Mouse (Mus musculus): ENCODE measurements around the gene Fzd2.
"Not testable (repeated sequence)": the region's sequence is repeated elsewhere in the genome, so short reads cannot be mapped to it uniquely, and the experiment has no call there.

The Fzd2 gene

DNA sequence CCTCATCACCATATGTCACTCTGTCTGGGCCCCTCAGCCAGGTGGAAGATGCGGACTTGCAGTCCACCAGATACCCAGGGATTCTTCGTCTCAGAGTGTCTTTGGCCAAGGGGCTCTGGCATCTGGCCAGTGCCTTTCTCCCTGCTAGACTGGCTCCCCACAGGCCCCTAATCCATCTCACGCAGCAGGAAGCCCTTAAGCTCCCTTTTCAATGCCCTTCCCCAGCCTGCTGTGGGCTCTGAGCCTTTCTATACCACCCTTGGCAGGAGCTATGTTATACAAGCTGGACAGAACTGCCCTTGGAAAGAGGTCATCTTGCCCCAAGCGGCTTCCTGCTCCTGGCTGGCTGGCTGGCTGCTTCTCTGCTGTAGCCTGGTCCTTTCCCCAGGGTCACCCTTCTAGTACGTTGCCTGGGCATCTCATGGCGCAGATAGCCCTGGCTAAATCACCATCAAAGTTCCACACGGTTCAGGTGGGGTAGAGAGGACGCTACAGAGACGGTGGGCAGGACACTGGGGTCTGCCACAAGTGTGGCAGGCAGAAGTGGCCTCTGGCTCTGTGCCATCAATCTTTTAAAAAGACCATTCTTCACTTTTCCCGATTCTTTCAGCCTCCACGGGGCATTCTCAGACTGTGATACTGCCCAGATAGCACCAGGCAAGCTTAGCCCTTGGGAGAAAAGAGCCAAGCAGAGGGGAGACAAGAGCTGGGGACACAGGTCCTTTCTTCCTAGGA, 22.7 kb upstream of the Fzd2 start:
- DNase-seq (ENCODE audit: low spot score in 2 of 2): no peak

DNA sequence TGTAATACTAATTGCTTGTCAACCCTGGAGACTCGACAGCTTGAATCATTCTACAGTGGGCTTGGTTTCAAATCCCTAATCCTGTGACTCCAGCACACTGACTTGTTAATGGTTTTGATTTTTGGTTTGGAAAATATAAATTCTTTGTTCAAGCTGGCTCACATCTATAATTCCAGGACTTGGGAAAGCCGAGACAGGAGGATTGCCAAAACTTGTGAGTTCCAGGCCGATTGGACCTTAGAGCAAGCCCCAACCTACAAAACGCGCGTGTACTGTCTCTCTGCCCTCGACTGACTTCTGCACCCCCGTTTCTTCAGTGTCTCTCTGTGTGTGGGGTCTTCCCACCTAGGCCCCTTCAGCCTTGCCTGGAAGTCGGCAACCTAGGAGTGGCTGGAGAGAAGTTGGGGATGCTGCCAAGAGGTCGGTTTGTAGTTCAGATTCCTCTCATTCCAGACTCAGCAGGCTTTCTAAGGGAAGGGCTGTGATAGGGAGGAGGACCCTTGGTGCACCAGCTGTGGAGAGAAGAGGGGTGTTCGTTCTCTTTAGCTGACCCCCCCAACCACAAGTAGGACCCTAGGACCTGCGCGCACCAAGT, 22.1 kb upstream of the Fzd2 start:
- DNase-seq (ENCODE audit: low spot score in 2 of 2): no peak

DNA sequence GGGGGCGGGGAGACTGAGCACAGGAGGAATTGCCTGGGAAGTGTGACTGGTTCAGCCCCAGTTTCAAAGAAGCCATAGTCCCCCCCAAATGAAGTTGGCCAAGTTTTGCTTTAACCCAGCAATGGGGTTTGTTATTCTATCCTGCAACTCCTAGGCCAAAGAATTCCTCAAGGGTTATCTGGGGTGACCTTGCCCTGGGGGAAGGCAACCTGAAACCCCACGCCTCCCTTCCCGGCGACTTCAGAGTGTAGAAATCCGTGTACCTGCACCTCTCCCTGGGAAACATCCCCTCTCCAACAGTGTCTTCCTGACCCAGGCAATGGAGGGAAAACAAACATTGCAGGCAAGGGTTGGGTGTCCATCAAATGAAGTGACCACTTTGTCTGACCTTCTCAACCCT, 21.5 kb upstream of the Fzd2 start:
- DNase-seq (ENCODE audit: low spot score in 2 of 2): no peak

- DNase-seq (ENCODE audit: low spot score in 2 of 2): no peak
Observed at GRCm38 (mm10) chr11:102586445-102587130, 17.6 kb upstream of the Fzd2 start.

- no peak for DNase-seq (ENCODE audit: low spot score in 2 of 2)
Observed at GRCm38 (mm10) chr11:102587554-102587953, 16.6 kb upstream of the Fzd2 start.

DNA sequence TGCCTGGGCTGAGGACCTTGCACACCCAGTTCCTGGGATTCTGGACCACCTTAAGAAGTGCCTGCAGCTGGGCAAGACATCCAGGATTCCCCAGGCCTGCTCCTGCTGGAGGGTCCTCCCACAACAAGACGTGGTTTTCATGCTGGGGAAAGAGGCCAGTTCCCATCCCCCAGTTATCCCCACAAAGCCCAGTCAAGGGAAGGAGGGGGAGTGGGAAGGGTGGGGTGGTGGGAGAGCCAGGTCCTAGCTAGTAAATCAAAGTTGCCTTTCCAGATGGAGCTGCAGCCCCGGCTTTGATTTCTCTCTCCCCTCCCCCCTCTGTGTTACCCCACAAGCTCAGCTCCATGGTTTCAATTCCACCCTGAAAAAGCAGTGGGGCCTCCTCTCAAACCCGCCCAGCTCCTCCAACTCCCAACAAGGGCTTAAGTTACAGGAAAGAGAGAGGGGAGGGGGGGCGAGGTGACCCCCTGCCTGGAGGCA, 8.8 kb upstream of the Fzd2 start:
- no peak for DNase-seq (ENCODE audit: low spot score in 2 of 2)

DNA sequence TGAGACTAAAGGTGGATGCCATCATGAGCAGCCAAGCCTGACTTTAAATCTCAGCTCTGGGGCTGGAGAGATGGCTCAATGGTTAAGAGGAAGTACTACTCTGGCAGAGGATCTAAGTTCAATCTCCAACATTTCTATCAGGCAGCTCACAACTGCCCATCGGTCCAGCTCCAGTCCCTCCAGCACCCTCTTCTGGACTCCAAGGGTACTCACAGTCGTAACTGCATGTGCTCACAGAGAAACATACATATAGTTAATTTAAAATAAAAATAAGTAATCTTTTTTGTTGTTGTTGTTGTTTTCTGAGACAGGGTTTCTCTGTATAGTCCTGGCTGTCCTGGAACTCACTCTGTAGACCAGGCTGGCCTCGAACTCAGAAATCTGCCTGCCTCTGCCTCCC, 4.3 kb upstream of the Fzd2 start:
- no peak for DNase-seq (ENCODE audit: low spot score in 2 of 2)

GRCm38 (mm10) chr11:102602816-102603495, 1.2 kb upstream of the Fzd2 start:
- DNase-seq (ENCODE audit: low spot score in 2 of 2): no peak

DNA sequence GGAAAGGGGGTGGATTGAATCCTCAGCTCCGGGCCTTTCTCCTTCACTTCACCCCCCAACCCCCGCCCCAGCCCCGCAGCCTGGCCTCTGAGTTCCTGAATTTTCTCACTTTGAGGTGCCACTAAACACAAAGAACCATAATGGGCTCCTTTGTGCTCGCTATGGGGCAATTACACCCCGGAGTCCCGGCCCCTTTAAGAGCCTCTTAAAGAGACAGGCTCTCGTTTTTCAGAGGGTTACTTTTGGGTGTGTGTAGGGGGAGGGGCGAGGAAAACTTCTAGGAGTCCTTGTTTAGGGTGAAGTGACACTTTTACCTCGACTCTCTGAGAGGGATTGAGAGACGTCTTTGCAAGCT, 723 bp upstream of the Fzd2 start:
- no peak for DNase-seq (ENCODE audit: low spot score in 2 of 2)

- DNase-seq (ENCODE audit: low spot score in 2 of 2): no peak
Observed at GRCm38 (mm10) chr11:102604777-102605552, 769 bp downstream of the Fzd2 start.

DNA sequence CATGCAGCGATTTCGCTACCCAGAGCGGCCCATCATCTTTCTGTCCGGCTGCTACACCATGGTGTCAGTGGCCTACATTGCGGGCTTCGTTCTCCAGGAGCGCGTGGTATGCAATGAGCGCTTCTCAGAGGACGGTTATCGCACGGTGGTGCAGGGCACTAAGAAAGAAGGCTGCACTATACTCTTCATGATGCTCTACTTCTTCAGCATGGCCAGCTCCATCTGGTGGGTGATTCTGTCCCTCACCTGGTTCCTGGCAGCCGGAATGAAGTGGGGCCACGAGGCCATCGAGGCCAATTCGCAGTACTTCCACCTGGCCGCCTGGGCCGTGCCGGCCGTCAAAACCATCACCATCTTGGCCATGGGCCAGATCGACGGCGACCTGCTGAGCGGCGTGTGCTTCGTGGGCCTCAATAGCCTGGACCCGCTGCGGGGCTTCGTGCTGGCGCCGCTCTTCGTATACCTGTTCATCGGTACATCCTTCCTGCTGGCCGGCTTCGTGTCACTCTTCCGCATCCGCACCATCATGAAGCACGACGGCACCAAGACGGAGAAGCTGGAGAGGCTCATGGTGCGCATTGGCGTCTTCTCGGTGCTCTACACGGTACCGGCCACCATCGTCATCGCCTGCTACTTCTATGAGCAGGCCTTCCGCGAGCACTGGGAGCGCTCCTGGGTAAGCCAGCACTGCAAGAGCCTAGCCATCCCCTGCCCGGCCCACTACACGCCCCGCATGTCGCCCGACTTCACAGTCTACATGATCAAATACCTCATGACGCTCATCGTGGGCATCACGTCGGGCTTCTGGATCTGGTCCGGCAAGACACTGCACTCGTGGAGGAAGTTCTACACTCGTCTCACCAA, 1.6 kb downstream of the Fzd2 start:
- DNase-seq (ENCODE audit: low spot score in 2 of 2): no peak

- no peak for DNase-seq (ENCODE audit: low spot score in 2 of 2)
Observed at GRCm38 (mm10) chr11:102606751-102607171, 2.6 kb downstream of the Fzd2 start.

DNA sequence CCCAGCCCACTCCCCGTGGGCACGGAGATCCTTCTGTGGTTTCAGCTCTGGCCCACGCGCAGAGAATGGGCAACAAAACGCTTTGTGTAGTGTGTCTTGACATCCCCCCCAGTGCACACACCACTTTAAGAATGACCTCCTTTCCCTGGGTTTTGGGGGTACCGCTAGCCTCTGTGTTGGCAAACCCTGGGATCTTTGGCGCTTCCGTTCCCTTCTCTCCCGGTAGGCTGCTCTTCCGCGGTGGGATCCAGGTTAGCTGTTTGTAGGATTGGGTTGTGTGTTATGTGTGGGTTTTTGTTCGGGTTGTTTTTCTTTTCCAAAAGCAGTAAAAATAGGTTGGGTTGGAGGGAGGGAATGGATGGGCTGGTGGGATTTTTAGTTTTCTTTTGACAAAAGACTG, 3.0 kb downstream of the Fzd2 start:
- DNase-seq (ENCODE audit: low spot score in 2 of 2): not testable (repeated sequence)

- no peak for DNase-seq (ENCODE audit: low spot score in 2 of 2)
Observed at GRCm38 (mm10) chr11:102607686-102608548, 3.7 kb downstream of the Fzd2 start.

DNA sequence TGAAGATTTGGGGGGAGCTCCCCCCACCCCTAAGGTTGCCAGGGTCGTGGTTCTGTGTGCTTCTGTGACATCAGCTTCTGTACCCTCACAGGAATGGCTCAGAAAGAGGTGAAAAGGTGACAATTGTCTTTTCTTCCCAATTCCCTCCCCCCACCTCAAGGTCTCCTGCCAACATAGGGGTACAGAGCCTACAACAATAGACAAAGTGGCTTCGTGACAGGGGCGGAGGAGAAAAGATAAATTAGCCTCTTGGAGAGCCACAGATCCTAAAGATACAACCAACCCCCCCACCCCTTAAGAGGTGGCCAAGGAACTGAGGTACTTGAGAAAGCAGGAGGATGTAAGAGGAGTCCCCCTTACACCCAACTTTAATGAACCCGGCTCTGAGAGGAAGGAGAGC, 4.5 kb downstream of the Fzd2 start:
- no peak for DNase-seq (ENCODE audit: low spot score in 2 of 2)

- DNase-seq (ENCODE audit: low spot score in 2 of 2): no peak
Observed at GRCm38 (mm10) chr11:102609483-102609882, 5.3 kb downstream of the Fzd2 start.

DNA sequence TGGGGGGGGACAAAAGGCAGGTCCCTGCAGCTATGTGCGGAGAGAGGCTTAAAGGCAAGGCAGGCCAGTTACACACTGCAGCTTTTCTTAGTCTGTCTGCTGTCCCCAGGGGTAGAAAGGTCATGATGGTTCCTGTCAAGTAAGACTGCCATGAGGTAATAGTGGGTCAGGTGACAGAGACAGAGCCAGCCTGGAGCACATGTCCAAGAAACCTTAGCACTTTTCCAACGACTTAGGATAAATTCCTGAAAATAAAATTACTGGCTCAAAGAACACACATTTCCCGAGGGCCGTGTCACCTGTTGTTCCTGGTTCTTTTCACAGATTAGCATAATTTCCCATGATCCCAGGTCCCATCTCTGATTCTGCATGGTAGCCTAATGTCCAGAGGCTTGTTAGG, 6.1 kb downstream of the Fzd2 start:
- DNase-seq (ENCODE audit: low spot score in 2 of 2): no peak

DNA sequence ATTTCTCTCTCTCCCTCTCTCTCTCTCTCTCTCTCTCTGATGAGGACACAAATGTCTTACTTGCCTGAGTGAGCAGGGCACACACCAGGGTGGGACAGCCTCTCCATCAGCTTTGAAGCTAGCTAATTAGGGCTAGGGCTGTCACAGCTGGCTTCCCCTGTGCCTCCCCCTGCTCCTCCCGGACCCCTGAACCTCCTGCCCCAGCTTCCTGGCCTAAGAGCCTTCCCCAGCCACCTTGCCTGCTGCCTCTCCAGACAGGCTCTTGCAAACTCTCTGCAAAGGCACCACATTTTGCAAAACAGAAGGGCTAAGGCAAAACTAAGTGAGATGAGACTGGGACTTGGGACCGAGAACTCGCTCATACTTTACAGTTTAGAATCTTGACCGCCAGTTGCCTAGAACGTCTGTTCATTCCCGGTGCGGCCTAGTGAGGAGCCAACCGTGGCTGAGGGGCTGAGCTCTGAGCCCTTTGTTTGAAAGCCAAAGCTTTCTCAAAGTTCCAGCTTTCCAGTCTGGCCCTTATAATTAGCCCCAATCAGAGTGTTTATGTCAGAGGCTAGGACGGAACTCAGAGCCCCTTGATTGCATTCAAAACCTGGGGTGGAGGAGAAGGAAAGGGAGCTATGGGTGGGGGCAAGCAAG, 6.6 kb downstream of the Fzd2 start:
- no peak for DNase-seq (ENCODE audit: low spot score in 2 of 2)

DNA sequence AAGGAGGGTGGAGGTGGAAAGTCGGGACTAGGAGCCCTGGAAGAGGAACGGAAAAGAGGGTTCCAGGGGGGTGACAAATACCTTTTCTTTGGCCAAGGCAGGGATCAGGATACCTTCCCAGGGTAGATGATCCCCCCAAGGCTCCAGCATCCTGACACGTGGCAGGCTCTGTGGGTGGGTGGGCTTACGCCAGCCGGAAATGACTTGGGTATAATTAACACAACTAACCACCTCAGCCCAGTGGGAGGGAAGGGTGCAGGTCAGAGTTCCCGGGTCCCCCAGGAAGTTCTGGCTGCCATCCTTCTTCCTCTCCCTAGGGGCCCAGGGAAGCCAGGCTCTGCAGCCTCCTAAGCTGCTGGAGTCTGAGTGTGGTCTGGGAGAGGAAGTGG, 7.1 kb downstream of the Fzd2 start:
- no peak for DNase-seq (ENCODE audit: low spot score in 2 of 2)
